Mouse (Mus musculus) stomach, postnatal 0 days (tissue): ENCODE measurements at regions not wholly inside any gene's neighbourhood (a gene's known extent, or its start where the extent isn't known, plus 50 kb on each side); places are given as distances from the start of the nearest gene placed in this dataset.

Source experiments
- CTCF ChIP-seq: IDR thresholded peaks from 2 replicates; pipeline ENCODE4 v1.5.1; 2016; ENCODE audit warnings: antibody characterized with exemption, low read depth, mild to moderate bottlenecking, moderate library complexity
- EP300 ChIP-seq: optimal IDR thresholded peaks from 2 replicates; pipeline ENCODE3; 2016; ENCODE audit warnings: antibody characterized with exemption

GRCm38 (mm10) chr8:12137913-12138312, 140.7 kb upstream of the A230072I06Rik start:
- TF ChIP-seq CTCF (no peak), EP300 (no peak)
